15 mouse cellular contexts compared by ENCODE assay signal in genomic region chr4:64129290-64129689, GRCm38 (mm10).
DNase-seq lines count a peak whose midpoint lies in the region; ATAC-seq lines count a peak whose summit lies in the region.
"Had no signal": no experiment of that assay in that cellular context is flagged by ENCODE, and none has a peak within 500 bp of the region (broad histone marks: within the 10 kb centered on the region; RNA-seq: fewer than 3 reads in every experiment).

No protein-coding gene starts in this region.

- intact Hi-C loops in heart, postnatal 14 days (cut with DNase I) = no loop called here

- no peaks in the 10 kb centered on the region for H3K27me3 ChIP-seq in embryonic facial prominence, embryonic 12.5 days
- no peaks in the 10 kb centered on the region for H3K27me3 ChIP-seq in midbrain, embryonic 14.5 days (ENCODE audit: control insufficient read depth, insufficient read depth, low read length)
- H3K27me3 ChIP-seq: forebrain, embryonic 13.5 days; neural tube, embryonic 13.5 days had no signal

- no peaks in the 10 kb centered on the region for H3K36me3 ChIP-seq in embryonic facial prominence, embryonic 12.5 days
- no peaks in the 10 kb centered on the region for H3K36me3 ChIP-seq in midbrain, embryonic 14.5 days (ENCODE audit: control insufficient read depth, insufficient read depth, low read length)
- H3K36me3 ChIP-seq: neural tube, embryonic 13.5 days had no signal

- peak; percentile 46 for DNase-seq in kidney, postnatal 14 days
- DNase-seq in kidney, adult 11 months = no peak
- peak; percentile 60 for DNase-seq in heart, postnatal 14 days
- DNase-seq in lung, postnatal 10 days = peak; percentile 64
- DNase-seq in midbrain, embryonic 14.5 days = no peak
- DNase-seq: cerebellum, adult 2 months; kidney, adult 18-20 months; liver, postnatal 0 days; retina, postnatal 1 day; thymus, postnatal 14 days had no signal

- peak; percentile 77; the same call in 1 of the 2 replicates for ATAC-seq in embryonic facial prominence, embryonic 12.5 days (ENCODE audit: insufficient number of reproducible peaks, insufficient read depth, low FRiP score, low TSS enrichment)
- ATAC-seq in midbrain, embryonic 14.5 days (ENCODE audit: low FRiP score, low TSS enrichment) = no peak
- ATAC-seq in frontal cortex, adult (ENCODE audit: low TSS enrichment) = no peak
- ATAC-seq: CD4-positive, CD25-positive, alpha-beta regulatory T cell, adult 4 months; forebrain, embryonic 13.5 days; liver, postnatal 0 days had no signal

- H3K9me3 ChIP-seq in embryonic facial prominence, embryonic 12.5 days = no peaks in the 10 kb centered on the region
- H3K9me3 ChIP-seq in midbrain, embryonic 14.5 days (ENCODE audit: control insufficient read depth, low read length) = no peaks in the 10 kb centered on the region
- H3K9me3 ChIP-seq: forebrain, embryonic 13.5 days; neural tube, embryonic 13.5 days had no signal

- H3K4me1 ChIP-seq in embryonic facial prominence, embryonic 12.5 days = no peaks in the 10 kb centered on the region
- H3K4me1 ChIP-seq in midbrain, embryonic 14.5 days (ENCODE audit: control insufficient read depth, insufficient read depth, low read length) = no peaks in the 10 kb centered on the region
- H3K4me1 ChIP-seq: forebrain, embryonic 13.5 days; neural tube, embryonic 13.5 days had no signal

- no peak overlapping the region for H3K27ac ChIP-seq in embryonic facial prominence, embryonic 12.5 days
- no peak overlapping the region for H3K27ac ChIP-seq in midbrain, embryonic 14.5 days (replicated peaks; ENCODE audit: low read depth, low read length)
- H3K27ac ChIP-seq: forebrain, embryonic 13.5 days; neural tube, embryonic 13.5 days had no signal

- no peak overlapping the region for H3K4me2 ChIP-seq in embryonic facial prominence, embryonic 12.5 days (replicated peaks)
- no peak overlapping the region for H3K4me2 ChIP-seq in midbrain, embryonic 14.5 days (ENCODE audit: low read length)
- H3K4me2 ChIP-seq: forebrain, embryonic 13.5 days; neural tube, embryonic 13.5 days had no signal

- WGBS in embryonic facial prominence, embryonic 12.5 days = 26% methylated on average over 1 of the region's 1 CpGs
- WGBS in midbrain, embryonic 14.5 days = 96% methylated on average over 1 of the region's 1 CpGs

- H3K4me3 ChIP-seq in embryonic facial prominence, embryonic 12.5 days = no peak overlapping the region
- no peak overlapping the region for H3K4me3 ChIP-seq in midbrain, embryonic 14.5 days (replicated peaks; ENCODE audit: low read depth, low read length)
- H3K4me3 ChIP-seq: forebrain, embryonic 13.5 days; neural tube, embryonic 13.5 days had no signal

- H3K9ac ChIP-seq in embryonic facial prominence, embryonic 12.5 days = no peak overlapping the region
- H3K9ac ChIP-seq in midbrain, embryonic 14.5 days (replicated peaks; ENCODE audit: low read length) = no peak overlapping the region
- H3K9ac ChIP-seq: forebrain, embryonic 13.5 days; liver, postnatal 0 days; neural tube, embryonic 13.5 days had no signal

Comparison
In these comparisons a context has a peak if more than half of its experiments do, and no peak if none do; other contexts are left out.
1. DNase-seq: peak in kidney, postnatal 14 days (single experiment), heart, postnatal 14 days (2 of 2) and lung, postnatal 10 days (single experiment); none in kidney, adult 11 months (single experiment) and midbrain, embryonic 14.5 days (single experiment).